ENCODE assay signal across 10 mouse cellular contexts in genomic region chr8:120525832-120526231, GRCm38 (mm10).
DNase-seq lines count a peak whose midpoint lies in the region; ATAC-seq and TF ChIP-seq lines count a peak whose summit lies in the region.
"Had no signal": no experiment of that assay in that cellular context is flagged by ENCODE, and none has a peak within 500 bp of the region (broad histone marks: within the 10 kb centered on the region; RNA-seq: fewer than 3 reads in every experiment).

No protein-coding gene starts in this region.

- no peak for ATAC-seq in forebrain, embryonic 11.5 days (replicated peaks; ENCODE audit: low FRiP score)
- ATAC-seq in intestine, embryonic 16.5 days = peak; percentile 61

- peak overlapping the region; percentile 12; the same call in 1 of the 2 replicates for H3K9ac ChIP-seq in forebrain, embryonic 11.5 days (ENCODE audit: low read length)
- no peak overlapping the region for H3K9ac ChIP-seq in intestine, embryonic 16.5 days (ENCODE audit: low read depth, low read length)
- H3K9ac ChIP-seq: hindbrain, embryonic 15.5 days had no signal

- H3K36me3 ChIP-seq in E14TG2a.4 (ENCODE audit: insufficient read depth, low read length) = no peaks in the 10 kb centered on the region
- H3K36me3 ChIP-seq in forebrain, embryonic 11.5 days (ENCODE audit: control insufficient read depth, insufficient read depth, low read length) = no peaks in the 10 kb centered on the region
- H3K36me3 ChIP-seq in intestine, embryonic 16.5 days (ENCODE audit: control insufficient read depth, insufficient read depth, low read length) = no peaks in the 10 kb centered on the region
- H3K36me3 ChIP-seq: hindbrain, embryonic 15.5 days had no signal

- DNase-seq in heart, adult 11 months = peak; percentile 98
- no peak for DNase-seq in heart, postnatal 25 days (ENCODE audit: low spot score)
- no peak for DNase-seq in forebrain, embryonic 11.5 days (ENCODE audit: low spot score)
- DNase-seq in left cerebral cortex, postnatal 4 days = no peak
- no peak for DNase-seq in retina, embryonic 14.5 days (ENCODE audit: low spot score)
- no peak for DNase-seq in thymus, postnatal 0 days (ENCODE audit: low spot score)
- DNase-seq: cerebellum, adult 2 months had no signal

- intact Hi-C loops in heart, postnatal 25 days (cut with DNase I) = no loop called here
- intact Hi-C loops in left cerebral cortex, postnatal 4 days (cut with DNase I) = no loop called here

- no peaks in the 10 kb centered on the region for H3K9me3 ChIP-seq in E14TG2a.4 (ENCODE audit: low read length)
- H3K9me3 ChIP-seq in forebrain, embryonic 11.5 days (ENCODE audit: control insufficient read depth, low read length) = no peaks in the 10 kb centered on the region
- H3K9me3 ChIP-seq in intestine, embryonic 16.5 days (ENCODE audit: control insufficient read depth, low read length) = no peaks in the 10 kb centered on the region
- H3K9me3 ChIP-seq: hindbrain, embryonic 15.5 days had no signal

- H3K4me3 ChIP-seq in E14TG2a.4 (replicated peaks; ENCODE audit: low read length) = 0 out of 2 replicates have a peak overlapping the region, but pooled peaks have one; percentile 20
- no peak overlapping the region for H3K4me3 ChIP-seq in forebrain, embryonic 11.5 days (ENCODE audit: low read depth, low read length)
- no peak overlapping the region for H3K4me3 ChIP-seq in intestine, embryonic 16.5 days (ENCODE audit: low read length)
- H3K4me3 ChIP-seq: hindbrain, embryonic 15.5 days had no signal

- no peak overlapping the region for H3K27ac ChIP-seq in forebrain, embryonic 11.5 days (ENCODE audit: low read depth, low read length)
- H3K27ac ChIP-seq in intestine, embryonic 16.5 days (ENCODE audit: low read length) = no peak overlapping the region
- H3K27ac ChIP-seq: hindbrain, embryonic 15.5 days had no signal

- no peak overlapping the region for H3K4me2 ChIP-seq in forebrain, embryonic 11.5 days (ENCODE audit: low read depth, low read length, severe bottlenecking)
- H3K4me2 ChIP-seq in intestine, embryonic 16.5 days (ENCODE audit: low read depth, low read length) = no peak overlapping the region
- H3K4me2 ChIP-seq: hindbrain, embryonic 15.5 days had no signal

- H3K27me3 ChIP-seq in E14TG2a.4 (ENCODE audit: insufficient read depth, low read length) = peaks cover 13% of the 10 kb centered on the region
- H3K27me3 ChIP-seq in forebrain, embryonic 11.5 days (ENCODE audit: control insufficient read depth, insufficient read depth, low read length) = peaks cover 3% of the 10 kb centered on the region
- no peaks in the 10 kb centered on the region for H3K27me3 ChIP-seq in intestine, embryonic 16.5 days (replicated peaks; ENCODE audit: control insufficient read depth, insufficient read depth, low read length)
- H3K27me3 ChIP-seq: hindbrain, embryonic 15.5 days had no signal

- TF ChIP-seq CTCF in E14TG2a.4 (conservative IDR thresholded peaks at IDR 0.05; ENCODE audit: low read length) = no peak

- WGBS in forebrain, embryonic 11.5 days = 74% methylated on average over 6 of the region's 6 CpGs
- 35% methylated on average over 6 of the region's 6 CpGs for WGBS in intestine, embryonic 16.5 days

- peaks cover 94% of the 10 kb centered on the region for H3K4me1 ChIP-seq in E14TG2a.4 (replicated peaks; ENCODE audit: low read depth, low read length)
- peaks cover 51% of the 10 kb centered on the region for H3K4me1 ChIP-seq in forebrain, embryonic 11.5 days (replicated peaks; ENCODE audit: control insufficient read depth, insufficient read depth, low read length)
- H3K4me1 ChIP-seq in intestine, embryonic 16.5 days (ENCODE audit: control insufficient read depth, insufficient read depth, low read length) = peaks cover 52% of the 10 kb centered on the region
